Mouse (Mus musculus) lung, postnatal 0 days (tissue): ENCODE data around the gene Sf3a3.

Source experiments
- CTCF ChIP-seq: IDR thresholded peaks from 2 replicates; pipeline ENCODE4 v1.5.1; 2016; ENCODE audit warnings: antibody characterized with exemption, mild to moderate bottlenecking
- EP300 ChIP-seq: IDR thresholded peaks from 2 replicates; pipeline ENCODE4 v1.6.1; 2016; ENCODE audit warnings: antibody characterized with exemption, mild to moderate bottlenecking, control low read depth

- TF ChIP-seq EP300 (no peak), CTCF (no peak)
Observed at GRCm38 (mm10) chr4:124683474-124683873, 31.1 kb upstream of the Sf3a3 start.
